Mouse (Mus musculus) hindlimb bud, embryonic 11.5 days (tissue): Measurements from ENCODE around the gene Osbpl8.
A peak's percentile ranks its signal among the peaks of the same experiment; 100 is the strongest.

Experiments used
- DNase-seq: peaks from one replicate; pipeline ENCODE4 v3.0.0-alpha.2; 2012; ENCODE audit warnings: low read depth, low spot score; ENCODE audit errors: extremely low spot score

Gene Osbpl8

GRCm38 (mm10) chr10:111233476-111234130, 69.1 kb downstream of the Osbpl8 start:
- no peak for DNase-seq

GRCm38 (mm10) chr10:111234450-111235288, 70.1 kb downstream of the Osbpl8 start:
- no peak for DNase-seq

- DNase-seq, result no peak
These were observed 70.7 kb downstream of the Osbpl8 start for GRCm38 (mm10) chr10:111235289-111235570.

GRCm38 (mm10) chr10:111237434-111237833, 72.9 kb downstream of the Osbpl8 start:
- no peak for DNase-seq

- DNase-seq, result no peak
These were observed 78.1 kb downstream of the Osbpl8 start for GRCm38 (mm10) chr10:111242677-111243076.

GRCm38 (mm10) chr10:111247609-111248008, 83.1 kb downstream of the Osbpl8 start:
- no peak for DNase-seq

- no peak for DNase-seq
These were observed 83.6 kb downstream of the Osbpl8 start for GRCm38 (mm10) chr10:111248177-111248576.

- no peak for DNase-seq
These were observed 85.6 kb downstream of the Osbpl8 start for GRCm38 (mm10) chr10:111250192-111250591.

- DNase-seq, result no peak
These were observed 87.1 kb downstream of the Osbpl8 start for GRCm38 (mm10) chr10:111251666-111252065.

- no peak for DNase-seq
These were observed 90.7 kb downstream of the Osbpl8 start for GRCm38 (mm10) chr10:111255228-111255627.

GRCm38 (mm10) chr10:111256156-111256555, 91.6 kb downstream of the Osbpl8 start:
- DNase-seq, result no peak

GRCm38 (mm10) chr10:111257358-111257757, 92.8 kb downstream of the Osbpl8 start:
- no peak for DNase-seq

- no peak for DNase-seq
These were observed 93.7 kb downstream of the Osbpl8 start for GRCm38 (mm10) chr10:111258256-111258655.

- DNase-seq, result no peak
These were observed 107.1 kb downstream of the Osbpl8 start for GRCm38 (mm10) chr10:111271687-111272086.

- no peak for DNase-seq
These were observed 108.4 kb downstream of the Osbpl8 start for GRCm38 (mm10) chr10:111272905-111273304.

GRCm38 (mm10) chr10:111273463-111274088, 109.0 kb downstream of the Osbpl8 start:
- no peak for DNase-seq

- DNase-seq, result no peak
These were observed 111.3 kb downstream of the Osbpl8 start for GRCm38 (mm10) chr10:111275822-111276221.

GRCm38 (mm10) chr10:111297631-111298030, 133.1 kb downstream of the Osbpl8 start:
- DNase-seq, result no peak

- DNase-seq, result peak; percentile 73
These were observed 133.9 kb downstream of the Osbpl8 start, which contains the start of gene Bbs10 for GRCm38 (mm10) chr10:111298140-111299098. Bbs10 (plus strand) TSS chr10:111298679.

- no peak for DNase-seq
These were observed 135.0 kb downstream of the Osbpl8 start for GRCm38 (mm10) chr10:111299591-111299990.

- no peak for DNase-seq
These were observed 136.5 kb downstream of the Osbpl8 start for GRCm38 (mm10) chr10:111301041-111301440.
